Mouse (Mus musculus) cerebellum, postnatal 36 days (tissue): ENCODE data around the gene Csnk1g2.
"Not testable (repeated sequence)": the region's sequence is repeated elsewhere in the genome, so short reads cannot be mapped to it uniquely, and the experiment has no call there.

ENCODE experiments used
- DNase-seq, 2 experiments: peaks; one replicate each; pipeline ENCODE4 v3.0.0; 2021 to 2022; ENCODE audit warnings: mixed read lengths in 2 of 2

Csnk1g2 gene

GRCm38 (mm10) chr10:80623457-80624191, 986 bp downstream of the Csnk1g2 start:
- DNase-seq = peak; percentile 52 to 59

GRCm38 (mm10) chr10:80625764-80626163, 3.1 kb downstream of the Csnk1g2 start:
- no peak for DNase-seq

- DNase-seq = no peak
These were observed 5.0 kb downstream of the Csnk1g2 start for GRCm38 (mm10) chr10:80627685-80628084.

GRCm38 (mm10) chr10:80628925-80629324, 6.3 kb downstream of the Csnk1g2 start:
- no peak for DNase-seq

GRCm38 (mm10) chr10:80635345-80635744, 12.7 kb downstream of the Csnk1g2 start:
- no peak for DNase-seq

- DNase-seq = no peak
These were observed 24.3 kb downstream of the Csnk1g2 start for GRCm38 (mm10) chr10:80646936-80647335.

- not testable (repeated sequence) for DNase-seq
These were observed 27.3 kb downstream of the Csnk1g2 start for GRCm38 (mm10) chr10:80649910-80650309.

- no peak for DNase-seq
These were observed 27.8 kb downstream of the Csnk1g2 start for GRCm38 (mm10) chr10:80650392-80650791.

- no peak for DNase-seq
These were observed 30.6 kb downstream of the Csnk1g2 start for GRCm38 (mm10) chr10:80653156-80653720.

- DNase-seq = no peak
These were observed 32.2 kb downstream of the Csnk1g2 start for GRCm38 (mm10) chr10:80654866-80655265.

- DNase-seq = no peak
These were observed 32.9 kb downstream of the Csnk1g2 start for GRCm38 (mm10) chr10:80655406-80656129.

GRCm38 (mm10) chr10:80656130-80656862, 33.7 kb downstream of the Csnk1g2 start:
- peak; percentile 95 to 98 for DNase-seq

GRCm38 (mm10) chr10:80656863-80657623, 34.4 kb downstream of the Csnk1g2 start, which contains the start of gene Btbd2:
Btbd2 (minus strand) TSS chr10:80657071.
- DNase-seq = peak in 1 of 2 experiments; percentile 27

GRCm38 (mm10) chr10:80658194-80658840, 35.7 kb downstream of the Csnk1g2 start:
- no peak for DNase-seq

GRCm38 (mm10) chr10:80658841-80659202, 36.2 kb downstream of the Csnk1g2 start:
- no peak for DNase-seq

- peak; percentile 78 to 85 for DNase-seq
These were observed 36.6 kb downstream of the Csnk1g2 start for GRCm38 (mm10) chr10:80659213-80659612.

- peak in 1 of 2 experiments; percentile 56 for DNase-seq
These were observed 38.5 kb downstream of the Csnk1g2 start for GRCm38 (mm10) chr10:80661149-80661548.

GRCm38 (mm10) chr10:80663485-80664196, 41.0 kb downstream of the Csnk1g2 start:
- no peak for DNase-seq

GRCm38 (mm10) chr10:80664197-80665015, 41.8 kb downstream of the Csnk1g2 start:
- peak; percentile 72 to 73 for DNase-seq

GRCm38 (mm10) chr10:80665016-80665380, 42.4 kb downstream of the Csnk1g2 start:
- DNase-seq = peak in 1 of 2 experiments; percentile 44
